Mouse (Mus musculus) brown adipose tissue, adult 24 weeks (tissue): ENCODE data around the gene Ccdc130. TPM values are rescaled to one million over a fixed set of nuclear protein-coding genes. Genes with fewer than 3 reads are reported as not detected.

Source experiments
- H3K27ac ChIP-seq: fragments of 200-500 bp; replicated peaks from 2 replicates; pipeline ENCODE4 v1.5.1; 2012; ENCODE audit warnings: low read depth, mild to moderate bottlenecking, low read length
- H3K4me1 ChIP-seq: fragments of 200-500 bp; 2 replicates; pipeline ENCODE4 v1.6.1; 2012; ENCODE audit warnings: low read length, mixed read lengths; ENCODE audit not compliant: control insufficient read depth, insufficient read depth, insufficient read length
- H3K4me3 ChIP-seq: fragments of 200-500 bp; 2 replicates; pipeline ENCODE4 v1.5.1; 2012; ENCODE audit warnings: low read depth, mild to moderate bottlenecking, low read length, moderate library complexity; ENCODE audit not compliant: insufficient read depth
- polyA plus RNA-seq: library from polyadenylated mRNA; stranded (reverse); fragments of >200 nt; gene quantifications from 2 replicates; pipeline ENCODE4 v1.2.4, GENCODE M21; 2012; ENCODE audit not compliant: missing spikeins, insufficient read depth, insufficient read length

The Ccdc130 gene
- polyA plus RNA-seq, 1 experiment, result 8.5 TPM

GRCm38 (mm10) chr8:84220105-84220504 lies 50.1 kb downstream of the Ccdc130 start:
- H3K27ac ChIP-seq, result peak overlapping the region; percentile 59

GRCm38 (mm10) chr8:84218143-84218542 lies 52.0 kb downstream of the Ccdc130 start:
- H3K27ac ChIP-seq, result peak overlapping the region; percentile 30
- no peaks in the 10 kb centered on the region for H3K4me1 ChIP-seq
- H3K4me3 ChIP-seq, result no peak overlapping the region

More at GRCm38 (mm10) chr8:84220105-84220504, 50.1 kb downstream of the Ccdc130 start:
- no peak overlapping the region for H3K4me3 ChIP-seq
- H3K4me1 ChIP-seq, result no peaks in the 10 kb centered on the region

- Histone ChIP-seq H3K4me1 (no peaks in the 10 kb centered on the region), H3K27ac (no peak overlapping the region), H3K4me3 (no peak overlapping the region)
Observed at GRCm38 (mm10) chr8:84217206-84217605, 53.0 kb downstream of the Ccdc130 start.

- no peak overlapping the region for H3K4me3 ChIP-seq
- peaks cover 6% of the 10 kb centered on the region for H3K4me1 ChIP-seq
- no peak overlapping the region for H3K27ac ChIP-seq
Observed at GRCm38 (mm10) chr8:84213277-84213676, 56.9 kb downstream of the Ccdc130 start.

- peaks cover 12% of the 10 kb centered on the region for H3K4me1 ChIP-seq
- no peak overlapping the region for H3K4me3 ChIP-seq
- H3K27ac ChIP-seq, result no peak overlapping the region
Observed at GRCm38 (mm10) chr8:84211881-84212563, 58.2 kb downstream of the Ccdc130 start.

- Histone ChIP-seq H3K27ac (no peak overlapping the region), H3K4me1 (peaks cover 12% of the 10 kb centered on the region), H3K4me3 (no peak overlapping the region)
Observed at GRCm38 (mm10) chr8:84211202-84211601, 59.0 kb downstream of the Ccdc130 start.

- H3K4me1 ChIP-seq, result peaks cover 12% of the 10 kb centered on the region
- peak overlapping the region; percentile 43 for H3K27ac ChIP-seq
- H3K4me3 ChIP-seq, result peak overlapping the region; percentile 27; the same call in 1 of the 2 replicates
Observed at GRCm38 (mm10) chr8:84210167-84210791, 59.9 kb downstream of the Ccdc130 start.

- peaks cover 12% of the 10 kb centered on the region for H3K4me1 ChIP-seq
- H3K27ac ChIP-seq, result peak overlapping the region; percentile 92
- no peak overlapping the region for H3K4me3 ChIP-seq
Observed at GRCm38 (mm10) chr8:84208381-84209380, 61.5 kb downstream of the Ccdc130 start.

GRCm38 (mm10) chr8:84207811-84208210 lies 62.4 kb downstream of the Ccdc130 start:
- Histone ChIP-seq H3K4me3 (0 out of 2 replicates have a peak overlapping the region, but pooled peaks have one; percentile 12), H3K4me1 (peaks cover 12% of the 10 kb centered on the region), H3K27ac (peak overlapping the region; percentile 92)

Other genes with a start within 250 kb of the Ccdc130 start
- gene Palm3, start 248.9 kb downstream of the Ccdc130 start, polyA plus RNA-seq, result not detected in 2 replicates
- not detected in 2 replicates for gene Il27ra, start 227.8 kb downstream of the Ccdc130 start, polyA plus RNA-seq
- gene Rln3, start 225.4 kb downstream of the Ccdc130 start, polyA plus RNA-seq, result not detected in 2 replicates
- 1.7 and 2.2 TPM in 2 replicates for gene Gm10643, start 205.2 kb downstream of the Ccdc130 start, polyA plus RNA-seq
- 2.7 and 3.1 TPM in 2 replicates for gene Rfx1, start 203.5 kb downstream of the Ccdc130 start, polyA plus RNA-seq
- 3.9 TPM in 2 replicates for gene Dcaf15, start 165.6 kb downstream of the Ccdc130 start, polyA plus RNA-seq
- gene Podnl1, start 144.4 kb downstream of the Ccdc130 start, polyA plus RNA-seq, result not detected in 2 replicates
- 6.8 and 7.1 TPM in 2 replicates for gene Cc2d1a, start 122.4 kb downstream of the Ccdc130 start, polyA plus RNA-seq
- gene 4930432K21Rik, start 122.4 kb downstream of the Ccdc130 start, polyA plus RNA-seq, result 0.79 TPM in 1 of 2 replicates, not detected in the other
- not detected in 2 replicates for gene Nanos3, start 85.2 kb downstream of the Ccdc130 start, polyA plus RNA-seq
- gene Zswim4, start 33.3 kb downstream of the Ccdc130 start, polyA plus RNA-seq, result 2.7 and 2.8 TPM in 2 replicates
- 245 and 259 TPM in 2 replicates for gene D8Ertd738e, start 20.7 kb downstream of the Ccdc130 start, polyA plus RNA-seq
- gene Mri1, start 13.1 kb downstream of the Ccdc130 start, polyA plus RNA-seq, result 12.9 and 13.0 TPM in 2 replicates
- 30.0 and 30.8 TPM in 2 replicates for gene Cacna1a, start 118.1 kb upstream of the Ccdc130 start, polyA plus RNA-seq